Mouse (Mus musculus): ENCODE measurements around the gene Gm20532.

Gm20532 gene

DNA sequence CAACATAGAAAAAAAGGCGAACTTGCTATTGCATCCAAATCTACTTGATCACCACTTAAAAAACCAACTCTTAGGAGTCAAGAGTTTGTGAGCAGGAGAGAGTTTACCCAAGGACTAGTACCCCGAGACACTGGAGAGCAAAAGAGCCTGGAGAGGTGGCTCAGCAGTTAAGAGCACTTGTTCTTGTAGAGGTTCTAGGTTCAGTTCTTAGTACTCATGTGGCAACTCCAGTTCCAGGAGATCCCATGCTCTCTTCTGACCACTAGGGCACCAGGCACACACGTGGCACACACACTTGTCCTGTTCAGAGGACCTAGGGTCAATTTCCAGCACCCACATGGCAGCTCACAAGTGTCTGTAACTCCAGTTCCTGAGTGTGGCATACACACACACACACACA lies 39.6 kb downstream of the Gm20532 start:
- no peak for DNase-seq

GRCm38 (mm10) chr2:26627921-26628739 lies 41.7 kb downstream of the Gm20532 start, which contains the start of gene Fam69b:
Gene Fam69b, plus strand, starts transcription at chr2:26628457.
- DNase-seq, result peak; percentile 62

- DNase-seq, result no peak
Measured at GRCm38 (mm10) chr2:26628792-26629437, 42.5 kb downstream of the Gm20532 start.

DNA sequence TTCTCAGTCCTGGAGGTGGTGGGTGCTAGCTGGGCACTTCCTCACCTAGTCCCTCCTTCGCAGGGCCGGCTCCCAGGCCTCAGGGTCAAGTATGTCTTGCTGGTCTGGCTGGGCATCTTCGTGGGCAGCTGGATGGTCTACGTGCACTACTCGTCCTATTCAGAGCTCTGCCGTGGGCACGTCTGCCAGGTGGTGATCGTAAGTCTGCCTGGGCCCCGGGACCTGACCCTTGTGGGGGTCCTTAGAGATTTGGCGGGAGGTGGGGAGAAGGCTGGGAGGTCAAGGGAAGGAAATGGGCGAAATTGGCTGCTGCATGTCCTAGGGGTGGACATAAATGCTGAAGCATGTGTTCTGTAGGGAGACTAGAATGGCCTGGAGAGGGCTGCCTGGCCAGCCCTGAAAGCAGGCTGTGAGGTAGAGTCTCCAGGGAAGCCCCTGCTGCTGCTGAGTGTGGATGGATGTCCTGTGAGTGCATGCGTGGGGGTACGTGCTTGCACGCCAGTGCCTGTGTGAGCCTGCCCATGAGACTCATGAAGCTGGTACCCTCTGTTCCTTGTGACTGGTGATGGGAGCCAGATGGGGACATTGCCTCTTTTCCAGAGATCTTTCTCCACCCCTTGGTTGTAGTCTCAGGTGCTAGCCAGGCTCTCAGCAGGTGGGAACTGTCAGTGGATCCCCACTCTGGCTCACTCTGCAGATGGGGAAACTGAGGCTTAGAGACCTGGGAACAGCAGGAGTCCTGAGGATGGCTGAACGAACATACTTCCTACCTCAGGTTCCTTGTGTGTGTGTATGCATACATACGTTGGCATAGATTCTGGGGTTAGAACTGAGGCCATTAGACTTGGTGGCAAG lies 46.3 kb downstream of the Gm20532 start:
- no peak for DNase-seq

GRCm38 (mm10) chr2:26633953-26634530 lies 47.6 kb downstream of the Gm20532 start:
- no peak for DNase-seq

GRCm38 (mm10) chr2:26634629-26635488 lies 48.4 kb downstream of the Gm20532 start:
- DNase-seq, result peak; percentile 30

GRCm38 (mm10) chr2:26635489-26636324 lies 49.3 kb downstream of the Gm20532 start:
- DNase-seq, result peak; percentile 49

DNA sequence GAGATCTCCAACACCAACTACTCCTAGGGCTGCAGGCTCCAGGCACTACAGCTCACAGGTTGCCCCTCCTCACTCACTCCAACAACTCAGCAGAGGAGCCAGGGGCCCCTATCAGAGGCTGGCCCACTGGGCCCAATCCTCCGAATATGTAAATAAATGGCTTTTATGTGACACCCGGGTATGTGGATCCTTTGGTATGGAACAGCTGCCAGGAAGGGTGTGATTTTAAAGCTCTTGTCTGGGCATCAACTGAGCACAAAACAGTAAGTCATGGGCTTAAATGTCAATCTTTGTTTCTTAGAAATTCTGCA lies 49.8 kb downstream of the Gm20532 start:
- no peak for DNase-seq

GRCm38 (mm10) chr2:26637316-26637932 lies 51.0 kb downstream of the Gm20532 start:
- no peak for DNase-seq

DNA sequence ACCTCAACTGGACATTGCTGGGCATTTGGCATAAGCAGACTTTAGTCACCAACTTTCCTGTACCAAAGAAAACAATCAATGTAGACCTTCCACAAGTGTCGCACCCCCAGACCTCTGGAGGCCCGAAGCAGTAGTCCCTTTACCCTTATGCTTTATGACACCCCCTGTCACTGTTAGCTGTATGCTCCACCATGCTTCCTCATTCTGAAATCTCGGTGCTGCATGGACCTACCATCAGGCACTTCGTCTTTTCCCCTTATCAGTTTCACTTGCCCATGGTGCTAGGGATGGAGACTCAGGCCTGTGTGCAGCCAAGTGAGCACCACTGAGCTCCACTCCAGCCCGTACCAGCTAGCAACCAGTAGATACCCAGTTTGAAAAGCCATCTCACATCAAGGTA lies 51.6 kb downstream of the Gm20532 start:
- DNase-seq, result no peak

DNA sequence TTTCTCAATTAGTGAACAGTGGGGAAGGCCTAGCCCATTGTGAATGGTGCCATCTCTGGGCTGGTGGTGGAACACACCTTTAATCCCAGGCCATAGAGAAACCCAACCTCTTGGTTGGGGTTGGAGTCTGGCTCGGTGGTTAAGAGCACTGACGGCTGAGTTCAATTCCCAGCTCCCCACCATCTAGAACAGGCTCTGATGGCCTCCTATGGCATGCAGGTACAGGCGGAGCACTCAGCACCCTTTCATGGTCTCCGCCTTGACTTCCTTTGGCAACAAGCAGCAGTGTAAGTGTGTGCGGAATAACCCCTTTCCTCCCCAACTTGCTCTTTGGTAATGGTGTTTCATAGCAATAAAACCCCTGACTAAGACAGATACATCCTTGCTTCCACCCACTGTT lies 52.1 kb downstream of the Gm20532 start:
- no peak for DNase-seq

DNA sequence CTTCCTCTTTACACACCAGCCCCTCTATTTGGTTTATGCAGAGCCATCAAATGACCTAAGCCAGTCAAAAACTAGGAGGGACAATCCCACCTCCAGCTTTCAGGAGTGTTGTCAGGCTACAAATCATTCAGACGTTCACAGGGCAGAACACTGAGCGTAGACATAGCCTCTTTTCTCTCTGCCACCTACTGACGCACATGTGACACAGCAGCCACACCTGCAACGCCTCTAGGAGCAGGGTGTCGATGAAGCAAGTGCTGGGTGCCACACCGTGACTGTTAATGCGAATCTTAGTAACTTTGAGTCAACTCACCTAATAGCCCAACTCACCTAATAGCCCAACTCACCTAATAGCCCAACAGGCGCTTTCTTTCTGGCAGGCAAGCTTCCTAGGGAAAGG lies 52.6 kb downstream of the Gm20532 start:
- peak; percentile 67 for DNase-seq

GRCm38 (mm10) chr2:26639838-26640830 lies 53.7 kb downstream of the Gm20532 start:
- DNase-seq, result peak; percentile 95

GRCm38 (mm10) chr2:26641006-26641647 lies 54.7 kb downstream of the Gm20532 start:
- DNase-seq, result no peak

- DNase-seq, result peak; percentile 68
Measured at GRCm38 (mm10) chr2:26643942-26644341, 57.5 kb downstream of the Gm20532 start.

DNA sequence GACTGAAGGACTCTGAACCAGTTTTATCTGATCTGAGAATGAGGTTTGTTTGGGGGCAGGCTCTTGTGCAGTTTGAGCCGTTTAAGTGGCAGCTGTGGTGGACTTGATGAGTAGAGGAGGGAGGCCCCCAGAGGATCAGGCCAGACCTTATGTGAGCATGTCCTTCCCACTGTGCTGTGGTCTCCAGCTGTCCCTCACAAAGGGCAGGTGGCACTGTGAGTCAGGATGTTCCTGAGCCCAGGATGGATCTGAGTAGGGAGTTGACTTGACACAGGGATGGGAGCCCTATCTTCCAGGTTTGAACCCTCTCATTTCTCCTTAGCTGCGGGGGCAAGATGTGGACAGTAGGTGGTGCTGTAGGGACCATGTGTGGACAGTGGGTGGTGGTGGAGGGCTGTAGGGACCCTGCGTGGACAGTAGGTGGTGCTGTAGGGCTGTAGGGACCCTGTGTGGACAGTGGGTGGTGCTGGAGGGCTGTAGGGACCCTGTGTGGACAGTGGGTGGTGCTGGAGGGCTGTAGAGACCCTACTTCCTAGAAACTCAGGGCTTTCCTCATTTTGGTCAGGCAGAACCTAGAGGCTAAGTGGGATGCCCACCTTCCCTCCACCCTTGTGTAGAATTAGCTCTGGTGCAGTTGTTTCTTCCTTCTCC lies 60.3 kb downstream of the Gm20532 start:
- peak; percentile 86 for DNase-seq

- DNase-seq, result no peak
Measured at GRCm38 (mm10) chr2:26654687-26655086, 68.2 kb downstream of the Gm20532 start.

GRCm38 (mm10) chr2:26657426-26657825 lies 71.0 kb downstream of the Gm20532 start:
- no peak for DNase-seq

All from liver (tissue).